Mouse (Mus musculus) ES-E14 (cell line): ENCODE data around the gene Atp7b.

Source experiments
- HCFC1 ChIP-seq: IDR thresholded peaks from 2 replicates; pipeline ENCODE4 v1.6.1; 2012; ENCODE audit warnings: low read length, inconsistent platforms, borderline replicate concordance; ENCODE audit not compliant: insufficient read depth
- ZC3H11A ChIP-seq: IDR thresholded peaks from 2 replicates; pipeline ENCODE4 v1.6.1; 2012; ENCODE audit warnings: low read depth, mild to moderate bottlenecking, inconsistent platforms, low read length, borderline replicate concordance

GRCm38 (mm10) chr8:21958414-21958813 is 101.7 kb downstream of the Atp7b start, which contains the start of gene Fam90a1a:
- no peak for TF ChIP-seq ZC3H11A
- TF ChIP-seq HCFC1 = no peak
